Mouse (Mus musculus): ENCODE results near the gene Vps54.
"Not testable (repeated sequence)": the region's sequence is repeated elsewhere in the genome, so short reads cannot be mapped to it uniquely, and the experiment has no call there.

Vps54 gene

DNA sequence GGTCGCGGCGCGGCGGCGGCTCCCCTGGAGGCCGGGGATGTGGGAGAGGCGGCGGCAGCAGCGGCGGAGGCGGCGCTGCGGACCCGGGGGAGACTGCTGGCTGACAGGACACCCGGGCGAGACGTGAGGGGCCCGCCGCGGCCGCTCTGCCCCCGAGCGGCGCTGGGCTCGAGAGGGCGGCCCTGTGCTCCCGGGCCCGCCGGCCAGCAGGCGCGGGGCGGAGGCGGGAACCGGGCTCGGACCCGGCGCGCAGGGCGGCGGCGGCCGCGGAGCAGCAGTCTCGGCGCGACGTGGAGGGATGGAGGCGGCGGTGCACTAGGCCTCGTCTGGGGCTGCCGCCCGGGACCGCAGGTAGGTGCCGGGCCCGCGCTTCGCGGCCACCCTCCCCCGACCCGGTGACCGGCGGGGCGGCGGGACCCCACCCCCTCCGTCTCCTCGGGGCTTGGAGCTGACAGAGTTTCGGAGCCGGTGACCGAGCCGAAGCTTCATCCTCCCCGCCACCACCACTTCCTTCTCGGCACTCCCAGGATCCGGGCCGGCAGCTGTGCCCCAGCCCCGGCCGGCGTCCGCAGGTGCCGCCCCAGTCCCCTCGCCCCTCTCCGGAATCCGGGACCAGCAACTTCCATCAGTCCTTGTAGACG is at the start of gene Vps54:
Gene Vps54, plus strand, starts transcription at position 261 of the 641 bp plus-strand sequence.
- DNase-seq, result peak; percentile 72 to 74

DNA sequence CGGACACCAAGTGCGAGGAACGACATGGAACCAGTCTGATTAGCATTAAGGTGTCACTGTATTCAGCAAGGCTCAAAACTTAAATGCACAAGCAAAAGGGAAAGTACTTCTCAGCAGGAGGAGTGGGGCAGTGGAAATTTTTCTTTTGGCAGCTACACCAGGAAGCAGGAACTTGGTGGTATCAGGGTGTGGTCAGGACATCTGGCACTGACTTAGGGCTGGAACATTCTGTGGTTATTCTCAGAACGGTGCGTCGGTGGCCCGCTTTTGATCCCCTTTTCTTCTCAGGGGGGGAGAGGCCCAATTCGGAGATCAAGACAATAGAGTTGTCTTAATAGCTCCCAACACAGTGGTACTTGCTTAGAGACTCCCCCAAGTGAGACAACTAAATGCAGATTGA is 47.3 kb upstream of the Vps54 start:
- DNase-seq, result not testable (repeated sequence)

DNA sequence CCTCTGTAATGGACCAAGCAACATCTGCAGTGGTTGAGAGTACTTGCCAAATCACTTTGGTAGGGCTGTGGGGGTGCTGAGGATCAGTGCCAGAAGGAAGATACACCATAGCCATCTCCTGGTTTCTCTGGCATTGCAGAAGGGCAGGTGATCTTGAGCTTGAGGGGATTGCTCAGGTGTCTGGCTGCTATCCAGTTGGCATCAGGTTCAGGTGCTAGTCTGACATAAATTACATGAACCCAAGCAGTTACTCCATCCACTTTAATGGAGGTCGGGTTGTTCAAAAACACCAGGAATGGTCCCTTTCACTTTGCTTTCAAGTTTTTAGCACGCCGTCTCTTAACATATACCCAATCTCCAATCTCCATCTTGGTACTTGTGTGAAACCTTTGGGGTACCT is 44.2 kb upstream of the Vps54 start:
- DNase-seq, result no peak

DNA sequence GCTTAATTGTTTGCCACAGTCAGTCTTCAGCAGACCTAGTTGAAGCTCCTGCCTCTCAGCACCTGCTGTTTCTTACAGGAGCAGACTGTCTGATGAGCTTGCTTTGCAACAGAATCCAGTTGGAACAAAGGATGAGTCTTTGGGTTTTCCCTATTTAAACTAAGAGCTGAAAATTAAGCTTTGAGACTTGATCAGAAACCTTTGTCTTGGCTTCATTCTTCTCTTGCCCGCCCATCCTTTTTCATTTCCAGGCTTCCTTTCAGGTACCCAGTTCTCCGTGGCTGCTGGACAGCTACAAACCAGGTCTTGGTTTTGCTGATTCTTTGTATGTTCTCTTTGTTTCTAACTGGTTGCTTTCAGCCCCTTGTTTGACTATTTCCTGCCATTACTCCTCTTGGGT is 30.0 kb upstream of the Vps54 start:
- DNase-seq, result no peak

DNA sequence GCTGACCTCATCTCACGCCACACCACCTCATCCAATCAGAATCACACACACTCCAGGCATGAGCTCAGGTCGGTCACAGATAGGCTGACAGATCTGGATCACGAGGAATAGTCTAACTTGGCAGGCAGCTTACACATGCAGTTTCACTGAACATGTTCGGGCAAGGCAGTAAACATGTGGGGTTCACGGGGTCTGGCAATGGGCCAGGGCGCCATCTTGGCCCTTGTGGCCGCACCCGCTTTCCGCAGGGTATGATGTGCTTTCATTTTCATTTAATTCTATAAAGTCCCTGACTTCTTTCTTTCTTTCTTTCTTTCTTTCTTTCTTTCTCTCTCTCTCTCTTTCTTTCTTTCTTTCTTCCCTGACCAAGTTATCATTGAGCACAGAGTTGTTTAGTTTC is 29.4 kb upstream of the Vps54 start:
- DNase-seq, result not testable (repeated sequence)

DNA sequence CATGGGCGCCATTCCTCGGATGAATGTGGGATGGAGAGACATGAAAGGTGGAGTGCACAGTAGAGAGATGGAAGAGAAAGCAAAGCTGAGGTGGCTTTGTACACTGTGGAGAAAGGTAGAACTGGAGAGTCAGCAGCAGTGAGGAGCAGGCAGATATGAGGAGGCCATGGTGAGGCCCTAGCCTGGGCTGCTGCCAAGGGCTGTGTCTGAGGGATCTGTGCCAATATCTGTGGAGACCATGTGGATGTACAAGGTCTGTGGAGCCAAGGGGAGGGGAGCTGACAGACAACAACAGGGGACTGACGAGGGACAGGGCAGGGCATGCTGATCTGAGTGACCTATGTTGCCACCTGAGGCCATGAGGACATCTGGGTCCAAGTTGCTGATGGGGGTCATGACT is 21.7 kb upstream of the Vps54 start:
- no peak for DNase-seq

DNA sequence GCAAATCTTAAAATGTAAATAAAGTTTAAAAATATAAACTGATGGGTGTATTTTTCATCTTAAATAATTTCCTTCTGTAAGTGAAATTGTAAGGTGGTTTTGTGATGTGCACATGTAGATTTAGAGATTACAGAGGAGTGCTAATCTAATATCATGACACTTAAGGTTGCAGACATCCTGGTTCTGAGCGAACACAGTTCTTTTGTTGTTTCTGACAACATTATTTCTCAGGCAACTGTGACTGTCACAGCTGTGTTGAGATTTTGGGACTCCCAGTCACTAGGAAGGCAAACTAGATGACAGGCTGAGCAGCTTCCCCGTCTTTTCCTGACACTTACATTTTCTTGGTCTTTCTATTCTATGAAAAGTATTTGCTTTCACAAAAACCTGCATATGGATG is 19.8 kb upstream of the Vps54 start:
- no peak for DNase-seq

DNA sequence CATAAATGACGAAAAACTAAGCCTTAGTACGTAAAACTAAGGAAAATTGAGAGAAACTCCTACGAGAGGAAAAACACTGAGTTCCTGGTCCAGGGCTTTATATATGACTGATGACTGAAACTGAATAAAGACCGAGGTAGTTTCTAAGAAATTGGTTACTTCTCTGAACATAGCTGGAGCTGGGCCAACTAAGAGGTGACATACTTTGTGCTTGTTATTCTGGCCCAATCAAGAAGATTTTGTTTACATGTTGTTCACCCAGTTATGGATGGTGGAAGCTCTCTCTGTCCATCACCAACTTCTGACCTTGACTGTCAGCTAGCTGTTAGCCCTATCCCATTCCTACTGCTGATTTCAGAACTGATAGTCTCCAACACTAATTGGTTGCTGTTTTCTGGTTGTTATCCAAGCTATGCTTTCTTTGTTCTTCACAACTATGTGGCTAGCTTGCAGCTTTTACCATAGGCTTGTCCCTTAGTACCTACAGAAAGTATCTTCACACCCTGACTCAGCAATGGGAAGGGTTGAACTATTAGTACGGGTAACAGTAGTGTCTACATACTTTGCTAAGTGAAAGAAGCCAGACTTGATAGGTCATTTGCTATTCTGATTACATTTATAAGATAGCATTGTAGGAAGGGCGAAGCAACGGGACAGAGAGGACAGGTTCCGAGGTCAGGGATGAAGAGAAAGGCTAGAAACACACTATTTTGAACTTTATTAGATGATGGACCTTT is 19.1 kb upstream of the Vps54 start:
- DNase-seq, result no peak

DNA sequence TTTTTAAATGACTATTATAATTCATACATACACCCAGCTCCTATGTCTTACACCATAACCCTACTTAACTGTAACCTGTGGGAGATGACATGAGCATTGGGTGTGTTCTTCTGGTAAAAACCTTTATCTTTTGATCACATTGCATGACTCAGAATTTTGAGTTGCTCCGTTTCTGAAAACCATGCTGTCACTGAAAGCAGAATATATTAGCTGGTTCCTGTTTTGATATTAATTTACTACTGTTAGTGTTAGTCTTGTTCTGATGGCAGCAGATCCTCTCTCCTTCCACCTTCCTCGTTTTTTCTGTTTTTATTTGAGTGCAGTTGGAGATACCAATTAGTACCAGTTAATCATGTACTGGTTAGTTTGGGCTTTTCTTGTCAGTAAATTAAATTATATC is 18.3 kb upstream of the Vps54 start:
- DNase-seq, result no peak

DNA sequence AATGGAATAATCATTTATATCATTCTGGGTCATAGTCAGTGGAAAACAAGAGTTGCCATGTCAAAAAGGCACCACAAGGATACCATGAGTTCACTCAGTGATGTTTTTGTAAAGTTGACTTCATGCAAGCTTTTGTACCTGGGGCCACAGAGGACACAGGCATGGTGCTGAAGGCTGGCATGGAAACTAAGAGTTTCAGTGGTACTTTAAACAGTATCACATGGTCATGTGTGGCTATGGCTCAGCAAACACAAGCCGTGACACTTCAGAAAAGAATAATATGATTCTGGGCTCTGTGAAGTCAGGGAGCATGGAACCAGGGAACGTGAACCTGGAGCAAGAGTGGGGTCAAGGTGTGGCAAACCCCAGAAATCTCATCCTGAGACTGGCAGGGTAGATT is 17.7 kb upstream of the Vps54 start:
- no peak for DNase-seq

DNA sequence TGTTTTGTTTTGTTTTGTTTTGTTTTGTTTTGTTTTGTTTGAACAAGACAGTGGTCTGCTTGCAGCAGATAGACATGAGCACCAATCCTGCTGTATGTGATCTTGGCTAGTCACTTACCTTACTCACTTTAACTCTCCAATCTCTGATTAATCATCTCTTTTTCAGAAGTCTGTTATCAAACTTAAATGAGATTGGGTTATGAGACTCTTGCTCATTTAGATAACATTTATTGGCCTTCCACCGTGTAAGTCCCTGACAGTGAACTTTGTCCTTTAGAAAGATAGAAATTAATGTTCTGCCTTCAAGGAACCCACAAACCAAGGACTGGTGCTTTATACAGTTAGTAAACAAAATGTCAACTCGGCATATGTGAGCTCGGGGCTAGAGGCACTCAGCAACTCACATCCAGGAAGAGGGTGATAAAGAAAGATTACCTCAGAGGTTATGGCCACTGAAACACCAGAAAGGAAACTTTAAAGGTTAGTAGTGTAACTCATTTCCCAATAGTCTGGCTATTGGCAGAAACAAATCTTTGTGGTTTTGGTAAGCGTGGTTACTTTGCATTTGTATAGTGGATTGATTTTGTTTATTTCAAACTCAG is 16.4 kb upstream of the Vps54 start:
- DNase-seq, result no peak

DNA sequence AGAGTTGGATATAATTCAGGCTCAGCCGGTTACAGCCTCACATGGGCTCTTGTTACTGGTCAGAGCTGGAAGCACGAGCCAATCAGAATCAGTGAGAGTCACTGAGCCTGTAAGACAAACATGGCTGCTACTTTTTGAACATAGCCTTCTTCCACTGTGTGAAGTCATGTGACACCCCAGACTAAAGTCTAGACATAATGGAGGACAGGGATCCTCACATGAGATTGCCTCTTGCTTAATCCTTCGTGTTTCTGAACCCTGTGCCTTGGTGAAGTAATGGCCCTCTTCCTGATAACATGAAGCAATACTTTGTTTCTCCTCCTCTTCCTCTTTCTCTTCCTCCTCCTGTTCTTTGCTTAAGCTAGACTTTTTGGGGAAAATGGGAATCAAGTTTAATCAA is 15.5 kb upstream of the Vps54 start:
- no peak for DNase-seq

DNA sequence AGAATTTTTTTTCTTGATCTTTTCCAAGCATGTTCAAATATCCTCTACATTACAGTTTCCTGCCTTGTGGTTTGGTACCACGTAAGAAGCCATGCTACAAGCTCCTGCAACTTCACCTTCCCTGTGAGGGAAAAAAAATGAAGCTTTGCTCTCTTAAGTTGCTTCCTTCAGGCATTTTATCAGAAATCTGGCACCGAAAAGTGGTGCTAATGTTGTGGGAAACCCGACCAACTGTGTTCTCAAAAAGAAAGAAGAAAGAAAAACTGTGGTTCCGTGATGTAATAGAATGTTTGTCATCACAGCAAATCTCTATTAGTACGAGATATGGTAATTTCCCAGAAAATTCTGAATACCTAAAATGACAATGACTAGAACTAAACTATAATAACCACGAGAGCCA is 15.0 kb upstream of the Vps54 start:
- no peak for DNase-seq

DNA sequence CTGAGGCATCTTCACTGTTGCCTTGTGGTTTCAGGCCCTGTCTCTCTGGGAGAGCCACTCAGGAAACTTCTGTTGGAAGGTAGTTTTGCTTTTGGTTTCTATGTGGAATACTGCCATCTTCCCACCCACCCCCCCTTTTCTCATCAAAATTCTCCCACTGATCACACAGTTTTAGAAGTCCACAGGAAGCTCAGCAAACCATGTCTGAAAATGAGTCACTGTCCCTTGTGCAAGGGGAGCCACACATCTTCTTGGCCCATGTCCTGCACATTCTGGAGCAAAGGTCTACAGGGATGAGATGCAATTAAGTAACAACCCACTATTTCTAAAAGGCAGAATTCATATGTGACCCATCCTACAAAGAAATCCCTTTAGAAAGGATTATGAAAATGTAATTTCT is 14.6 kb upstream of the Vps54 start:
- no peak for DNase-seq

DNA sequence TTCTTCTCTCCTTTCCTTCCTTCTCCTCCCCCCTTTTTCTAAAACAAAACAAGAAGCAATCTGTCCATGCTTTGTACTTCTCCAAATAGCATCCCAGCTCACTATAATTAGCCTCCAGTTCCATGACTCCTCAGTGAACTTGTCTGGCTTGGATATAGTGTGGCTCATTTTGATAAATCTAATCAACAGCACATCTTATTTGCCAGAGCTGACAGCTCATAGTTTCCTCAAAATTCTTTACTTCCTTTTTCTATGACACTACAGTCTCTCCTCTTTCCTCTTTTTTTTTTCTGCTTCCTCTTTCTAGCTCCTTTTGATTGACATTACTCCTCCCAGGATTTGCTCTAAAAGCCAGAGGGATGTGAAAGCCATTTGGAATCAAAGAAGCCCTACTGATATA is 14.1 kb upstream of the Vps54 start:
- no peak for DNase-seq

DNA sequence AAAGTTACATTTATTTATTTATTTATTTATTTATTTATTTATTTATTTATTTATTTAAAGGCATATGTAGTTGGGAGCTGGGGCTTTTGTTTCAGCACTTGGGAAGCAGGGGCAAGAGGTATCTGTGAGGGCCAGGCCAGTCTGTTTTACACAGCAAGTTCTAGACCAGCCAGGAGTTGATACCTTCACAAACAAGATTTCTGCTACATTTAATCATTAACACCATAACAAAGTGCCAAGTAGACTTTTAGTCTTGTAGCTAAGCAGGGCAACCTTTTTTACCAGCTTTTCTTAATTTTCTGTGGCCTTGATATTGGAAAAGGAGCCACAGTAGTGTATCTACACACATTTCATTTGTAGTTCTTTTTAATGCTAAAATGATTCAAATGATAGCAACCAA is 3.7 kb upstream of the Vps54 start:
- DNase-seq, result no peak

DNA sequence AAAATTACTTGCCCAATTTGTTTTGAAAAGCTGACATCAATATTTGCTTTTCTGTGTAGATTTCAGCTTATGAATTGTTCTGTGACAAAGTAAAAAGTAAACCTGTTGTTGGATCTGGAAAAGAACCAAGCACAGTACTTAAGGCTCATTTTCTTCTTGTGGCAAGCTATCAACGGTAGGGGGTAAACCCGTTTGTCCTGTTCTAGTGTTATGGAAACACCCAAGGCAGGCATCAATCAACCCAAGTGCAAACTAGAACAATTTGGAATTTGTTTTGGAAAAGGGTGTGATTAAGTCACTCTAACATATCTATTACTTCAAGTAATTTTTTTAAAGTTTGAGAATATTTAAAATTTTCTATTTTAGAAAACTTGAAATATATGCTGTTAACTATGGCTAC is 3.3 kb upstream of the Vps54 start:
- DNase-seq, result no peak

DNA sequence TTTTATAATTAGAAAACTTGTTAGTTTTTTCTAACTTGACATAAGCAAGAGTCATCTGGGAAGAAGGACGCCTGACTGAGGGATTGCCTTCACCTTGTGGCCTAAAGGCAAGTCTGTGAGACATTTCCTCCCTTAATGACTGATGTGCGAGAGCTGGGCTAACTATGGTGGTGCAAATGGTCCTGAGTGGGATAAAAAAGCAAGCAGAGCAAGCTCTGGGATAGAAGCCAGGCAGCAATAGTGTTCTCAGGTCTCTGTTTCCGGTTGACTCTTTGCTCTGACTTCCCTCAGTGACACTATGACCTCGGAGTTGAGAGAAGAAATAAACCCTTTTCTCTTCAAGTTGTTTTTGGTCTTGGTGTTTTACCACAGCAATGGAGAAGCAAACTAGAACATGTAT is 2.1 kb upstream of the Vps54 start:
- no peak for DNase-seq

DNA sequence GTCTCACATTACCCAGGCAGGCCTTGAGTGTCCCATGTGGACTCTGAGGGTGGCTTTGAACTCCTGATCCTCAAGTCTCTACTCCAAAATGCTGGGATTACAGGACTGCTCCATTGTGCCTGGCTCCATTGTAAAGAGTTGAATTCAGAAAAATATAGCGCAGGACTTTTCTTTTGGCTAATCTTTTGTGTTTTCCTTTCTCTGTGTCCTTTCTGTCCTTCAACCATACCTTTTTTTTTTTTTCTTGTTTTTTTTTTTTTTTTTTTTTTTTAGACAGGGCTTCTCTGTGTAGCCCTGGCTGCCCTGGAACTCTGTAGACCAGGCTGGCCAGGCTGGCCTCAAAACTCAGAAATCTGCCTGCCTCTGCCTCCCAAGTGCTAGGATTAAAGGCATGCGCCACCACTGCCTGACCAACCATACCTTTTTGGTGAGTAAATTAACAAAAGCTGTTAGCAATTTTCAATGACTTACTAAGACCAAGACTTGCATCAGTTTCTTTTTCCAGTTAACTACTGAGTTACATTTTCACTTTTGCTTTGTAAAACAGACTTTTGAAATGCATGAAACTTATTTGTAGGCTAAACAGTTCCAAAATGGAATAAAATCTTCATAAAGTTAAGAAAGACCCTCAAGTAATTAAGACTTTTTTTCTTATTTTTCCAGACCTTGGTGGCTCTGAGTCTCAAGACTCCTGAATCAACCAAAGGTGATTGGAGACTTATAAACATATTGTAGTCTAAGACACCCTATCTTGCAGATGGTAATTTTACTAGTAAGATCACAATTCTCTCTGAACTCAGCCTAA is 1.4 kb upstream of the Vps54 start:
- DNase-seq, result no peak

DNA sequence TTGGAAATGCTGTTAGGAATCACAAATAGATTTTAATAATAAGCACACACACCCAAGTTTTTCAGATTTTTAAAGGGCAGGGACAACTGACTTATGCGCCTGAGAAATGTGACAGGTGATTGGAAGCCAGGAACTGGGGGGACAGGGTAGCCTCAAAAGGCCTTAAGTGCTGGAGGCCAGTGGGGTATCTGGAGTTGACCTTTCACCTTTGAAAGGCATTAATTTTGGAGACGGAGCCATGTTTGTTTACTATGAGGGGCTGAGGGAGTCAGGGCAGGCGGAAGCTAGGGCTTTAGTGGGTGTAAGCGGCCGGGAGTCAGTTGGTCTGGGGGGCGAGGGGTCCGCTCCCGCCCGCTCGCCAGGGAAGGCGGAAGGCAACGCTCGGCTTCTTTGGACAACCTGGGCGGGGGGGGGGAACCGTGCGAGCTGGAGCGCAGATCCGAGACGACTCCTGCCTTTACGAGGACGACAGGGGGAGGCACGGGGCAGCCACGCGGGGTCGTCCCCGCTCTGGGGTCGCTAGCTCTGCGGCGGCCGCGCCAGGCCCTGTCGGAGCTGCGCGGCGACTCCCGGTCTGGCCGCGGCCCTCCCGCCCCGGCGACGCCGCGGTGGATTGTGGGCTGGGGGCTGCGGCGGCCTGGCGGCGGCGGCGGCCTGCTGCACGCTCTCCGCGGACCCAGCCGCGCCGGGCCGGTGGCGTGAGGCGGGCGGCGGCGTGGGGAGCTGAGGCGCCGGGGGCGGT is 631 bp upstream of the Vps54 start:
- peak in 1 of 2 experiments; percentile 66 for DNase-seq

DNA sequence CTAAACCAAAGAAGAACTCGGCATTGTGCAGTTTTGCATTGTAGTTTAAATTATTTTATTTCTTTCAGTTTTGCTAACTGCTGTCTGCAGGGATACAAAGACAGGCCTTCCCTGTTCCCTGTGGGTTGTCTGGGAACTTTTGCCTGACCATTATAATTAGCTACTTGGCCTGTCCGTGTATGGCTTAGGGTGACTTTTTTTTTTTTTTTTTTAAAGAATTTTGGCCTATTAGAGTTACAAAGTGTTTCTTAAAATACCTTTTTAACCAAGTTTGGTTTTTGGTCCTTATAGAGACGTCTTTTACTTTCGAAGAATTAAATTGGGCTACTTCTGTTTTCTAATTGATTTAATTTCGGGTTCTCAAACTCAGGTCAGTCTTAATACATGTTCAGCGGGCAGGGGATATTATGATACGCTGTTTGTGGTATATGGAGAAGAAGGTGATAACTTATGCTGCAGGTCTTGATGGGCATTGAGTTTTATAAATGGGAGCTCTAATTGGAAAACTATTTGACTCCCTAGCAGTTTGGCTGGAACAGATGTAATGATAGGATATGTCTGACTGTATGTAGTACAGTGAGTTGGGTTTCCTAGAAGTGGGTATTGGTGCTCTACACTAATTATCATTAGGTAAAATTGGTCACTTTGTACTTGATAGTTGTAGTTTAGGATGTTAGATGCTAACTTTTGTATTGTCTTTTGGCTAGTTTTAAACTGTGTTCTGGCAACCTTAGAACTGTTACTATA is 855 bp downstream of the Vps54 start:
- DNase-seq, result no peak

DNA sequence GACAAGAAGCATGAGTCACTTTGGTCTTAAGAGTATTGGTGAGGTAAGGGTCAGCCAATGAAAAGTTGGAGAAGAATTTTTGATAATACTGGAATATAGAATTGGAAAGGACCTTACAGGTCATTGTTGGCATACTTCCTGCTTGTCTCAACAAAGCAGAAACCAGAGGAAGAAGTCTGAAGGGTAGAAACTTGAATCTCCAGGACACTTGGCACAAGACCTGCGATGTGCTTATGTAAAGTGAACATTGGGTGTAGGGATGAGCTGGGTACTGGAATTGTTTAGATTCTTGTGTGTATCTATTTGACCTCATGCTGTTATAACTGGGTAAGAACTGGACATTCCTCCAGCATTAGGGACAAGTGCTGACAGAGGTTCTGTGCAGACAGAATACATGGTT is 2.3 kb downstream of the Vps54 start:
- no peak for DNase-seq
